Mouse (Mus musculus): ENCODE data around the gene Zic5.

- no peak for TF ChIP-seq POLR2A (IDR thresholded peaks at IDR 0.05; ENCODE audit: insufficient read depth, low read length)
- no peak for TF ChIP-seq EP300 (IDR thresholded peaks at IDR 0.05; ENCODE audit: insufficient read depth, low read depth, low read length)
- no peak for TF ChIP-seq CTCF (IDR thresholded peaks at IDR 0.05; ENCODE audit: low read depth, low read length)
Measured at GRCm38 (mm10) chr14:122473211-122473751, 7.8 kb upstream of the Zic5 start.
